Mouse (Mus musculus) monocyte, adult 5-6 weeks (primary cell): ENCODE results near the gene Ctnnd2. TPM values are rescaled to one million over a fixed set of nuclear protein-coding genes. Genes with fewer than 3 reads are reported as not detected.

Source experiments
- ATAC-seq: fragments of 153-309, 156-312 bp; replicated peaks from 2 replicates; pipeline ENCODE4 v1.8.0; 2017; ENCODE audit warnings: mild to moderate bottlenecking; ENCODE audit not compliant: low TSS enrichment, insufficient number of reproducible peaks, severe bottlenecking, poor library complexity, low FRiP score
- total RNA-seq: library from RNA; stranded (forward); fragments of 200-1000, 200-491, 200-594 nt; gene quantifications from 3 replicates; pipeline ENCODE4 v1.2.3, GENCODE M21; 2017

Gene Ctnnd2
- total RNA-seq, 1 experiment from 2014 or later: not detected

- no peak for ATAC-seq
Measured at GRCm38 (mm10) chr15:30229112-30229511, 56.7 kb downstream of the Ctnnd2 start.

DNA sequence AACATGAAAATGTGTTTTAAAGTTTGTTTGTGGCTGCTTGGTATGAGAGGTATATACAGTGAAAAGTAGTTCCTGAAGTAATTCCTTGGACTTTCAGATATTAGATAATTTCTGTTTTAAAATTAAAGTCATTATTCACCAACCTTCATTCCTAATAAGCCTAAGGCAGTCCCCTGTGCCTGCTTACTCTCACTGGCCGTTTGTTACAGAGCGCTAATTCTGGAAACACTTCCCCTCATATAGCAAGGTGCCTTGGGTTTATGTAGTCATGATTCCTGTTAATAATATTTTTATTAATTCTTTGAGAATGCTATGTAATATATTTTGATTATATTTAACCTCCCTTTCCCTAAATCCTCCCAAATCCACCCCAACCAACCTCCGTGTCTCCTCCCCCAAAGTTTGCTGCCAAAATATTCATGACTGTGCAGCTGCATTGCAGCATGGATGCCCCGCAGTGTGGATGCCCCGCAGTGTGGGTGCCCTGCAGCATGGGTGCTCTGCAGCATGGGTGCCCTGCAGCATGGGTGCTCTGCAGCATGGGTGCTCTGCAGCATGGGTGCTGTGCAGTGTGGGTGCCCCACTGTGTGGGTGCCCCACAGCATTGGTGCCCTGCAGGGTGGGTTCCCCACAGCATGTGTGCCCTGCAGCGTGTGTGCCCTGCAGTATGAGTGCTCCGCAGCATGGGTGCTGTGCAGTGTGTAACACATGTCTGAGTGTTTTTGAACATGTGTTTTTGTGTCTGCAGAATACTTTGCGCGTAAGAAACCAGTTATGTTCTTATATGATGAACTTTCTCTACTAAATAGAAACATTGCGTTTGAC lies 63.0 kb downstream of the Ctnnd2 start:
- no peak for ATAC-seq

DNA sequence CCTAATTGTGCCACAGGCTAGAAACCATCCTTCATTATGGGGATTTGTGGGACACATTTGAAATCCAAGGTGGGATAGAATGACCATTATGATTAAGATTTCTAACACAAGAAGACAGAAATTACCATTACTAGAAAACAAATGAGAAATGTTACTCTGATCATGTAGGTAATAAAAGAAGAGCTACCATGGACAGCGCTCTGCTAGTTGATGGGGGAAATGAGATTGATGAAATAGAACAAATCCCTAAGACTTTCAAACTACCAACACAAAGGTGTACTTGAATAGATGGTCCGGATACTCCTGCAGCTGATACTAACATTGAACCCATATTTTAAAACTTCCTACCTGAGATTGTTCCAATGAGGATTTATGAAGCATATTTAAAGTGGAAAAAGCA lies 68.5 kb downstream of the Ctnnd2 start:
- ATAC-seq: no peak

GRCm38 (mm10) chr15:30268822-30269221 lies 96.4 kb downstream of the Ctnnd2 start:
- no peak for ATAC-seq

GRCm38 (mm10) chr15:30271141-30271572 lies 98.8 kb downstream of the Ctnnd2 start:
- no peak for ATAC-seq

GRCm38 (mm10) chr15:30272326-30272725 lies 99.9 kb downstream of the Ctnnd2 start:
- ATAC-seq: no peak

- ATAC-seq: no peak
Measured at GRCm38 (mm10) chr15:30275721-30276120, 103.3 kb downstream of the Ctnnd2 start.

GRCm38 (mm10) chr15:30276691-30277090 lies 104.3 kb downstream of the Ctnnd2 start:
- ATAC-seq: no peak

DNA sequence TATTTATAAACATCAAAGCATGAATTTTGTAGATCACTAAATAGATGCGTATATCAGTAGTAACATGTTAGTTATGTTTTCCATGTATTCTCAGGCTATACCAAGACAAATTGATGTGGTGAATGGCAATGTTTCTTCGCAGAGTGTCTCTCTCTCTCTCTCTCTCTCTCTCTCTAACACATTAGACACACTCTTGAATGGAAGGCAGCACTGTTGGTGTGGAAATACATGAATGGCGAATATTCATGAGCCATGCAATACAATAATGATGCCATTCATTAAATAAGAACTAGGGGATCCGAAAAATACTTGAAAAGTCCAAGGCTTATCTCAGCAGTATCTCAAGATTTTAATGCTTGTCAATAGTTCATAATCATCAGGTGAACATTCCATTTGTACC lies 106.2 kb downstream of the Ctnnd2 start:
- ATAC-seq: no peak

- ATAC-seq: no peak
Measured at GRCm38 (mm10) chr15:30285572-30286244, 113.3 kb downstream of the Ctnnd2 start.

DNA sequence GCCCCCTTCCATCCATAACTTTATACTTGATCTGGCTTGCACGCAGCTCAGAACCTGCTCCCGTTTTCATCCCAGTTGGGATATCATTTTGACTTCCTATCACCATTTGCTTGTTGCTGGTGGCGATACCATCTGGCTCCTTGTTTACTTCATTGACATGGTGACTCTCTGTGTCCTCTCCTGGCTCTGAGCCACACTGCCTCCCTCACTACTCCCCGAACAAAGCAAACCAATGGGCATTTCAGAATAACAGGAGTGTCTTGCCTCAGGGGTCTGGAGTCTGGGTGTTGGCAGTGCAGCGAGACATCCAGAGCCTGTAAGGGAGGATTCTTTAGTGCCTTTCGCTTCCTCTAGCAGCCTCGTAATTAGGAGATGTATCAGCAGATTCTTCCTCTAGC lies 113.9 kb downstream of the Ctnnd2 start:
- no peak for ATAC-seq

- no peak for ATAC-seq
Measured at GRCm38 (mm10) chr15:30302824-30303223, 130.4 kb downstream of the Ctnnd2 start.

GRCm38 (mm10) chr15:30306437-30306836 lies 134.0 kb downstream of the Ctnnd2 start:
- no peak for ATAC-seq

DNA sequence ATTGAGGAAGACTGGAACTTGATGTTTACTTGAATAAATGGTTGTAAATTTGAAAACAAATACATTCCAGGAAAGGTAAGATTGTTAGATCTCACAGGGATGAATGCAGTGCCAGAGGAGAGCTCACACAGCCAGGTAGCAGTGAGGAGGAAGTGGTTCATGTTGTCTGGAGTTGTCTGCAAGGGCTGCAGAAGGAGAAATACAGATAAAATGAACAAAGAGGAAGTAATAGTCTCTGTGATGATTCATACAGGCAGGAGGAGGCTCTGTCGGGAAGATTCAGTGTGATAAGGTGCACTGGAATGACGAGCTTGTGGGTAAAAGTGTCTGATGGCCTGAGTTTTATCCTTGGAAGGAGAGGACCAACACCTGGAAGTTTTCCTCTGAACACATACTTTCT lies 150.2 kb downstream of the Ctnnd2 start:
- no peak for ATAC-seq

- no peak for ATAC-seq
Measured at GRCm38 (mm10) chr15:30333336-30334310, 161.2 kb downstream of the Ctnnd2 start.

- no peak for ATAC-seq
Measured at GRCm38 (mm10) chr15:30338585-30339197, 166.3 kb downstream of the Ctnnd2 start.

GRCm38 (mm10) chr15:30345754-30346153 lies 173.4 kb downstream of the Ctnnd2 start:
- no peak for ATAC-seq

DNA sequence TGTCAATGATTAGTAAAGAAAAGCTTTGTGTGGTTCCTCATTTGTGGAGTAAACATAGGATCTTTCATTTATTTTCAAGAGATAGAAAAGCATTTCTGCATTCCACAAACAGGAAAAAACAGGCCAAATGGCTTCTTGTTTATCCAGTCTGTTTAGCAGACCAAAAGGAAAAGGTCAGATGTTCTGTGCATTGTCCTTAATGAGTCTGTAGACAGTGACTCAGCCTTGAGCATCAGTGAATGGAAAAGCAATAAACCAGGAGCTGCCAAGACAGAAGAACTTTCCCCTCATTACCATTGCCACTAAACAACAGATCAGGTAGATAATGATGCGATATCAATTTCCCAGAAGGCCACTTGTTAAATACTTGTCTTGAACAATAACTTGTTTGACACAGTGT lies 192.1 kb downstream of the Ctnnd2 start:
- ATAC-seq: no peak

DNA sequence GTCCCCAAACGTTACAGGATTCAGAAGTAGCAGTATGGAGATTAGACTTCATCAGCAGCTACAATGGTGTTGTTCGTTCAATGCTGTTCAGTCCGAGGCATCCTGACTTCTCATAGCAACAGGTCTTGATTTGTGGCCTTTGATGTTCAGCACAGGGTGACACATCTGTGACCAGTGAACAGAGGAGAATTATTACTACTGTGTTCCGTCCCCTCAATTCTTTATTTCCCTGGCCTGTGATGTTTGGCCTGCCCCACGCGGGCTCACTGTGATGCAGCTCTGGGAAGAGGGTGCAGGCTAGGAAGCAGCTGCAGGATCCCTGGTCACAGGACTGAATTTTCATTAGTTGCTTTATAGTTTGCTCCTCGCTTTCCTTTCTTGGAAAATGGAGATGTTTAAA lies 197.6 kb downstream of the Ctnnd2 start:
- ATAC-seq: no peak
